Mouse (Mus musculus) embryonic fibroblast, embryonic 13.5 days (primary cell): Measurements from ENCODE around the gene Amph. TPM values are rescaled to one million over a fixed set of nuclear protein-coding genes. Genes with fewer than 3 reads are reported as not detected.
"Not testable (repeated sequence)": the region's sequence is repeated elsewhere in the genome, so short reads cannot be mapped to it uniquely, and the experiment has no call there.

Source experiments
- H3K27ac ChIP-seq: 2 replicates; pipeline ENCODE4 v1.5.1; 2012; ENCODE audit warnings: low read length, control low read depth, inconsistent platforms; ENCODE audit not compliant: insufficient read depth
- H3K4me1 ChIP-seq: 2 replicates; pipeline ENCODE4 v1.6.1; 2011; ENCODE audit warnings: low read length; ENCODE audit not compliant: control insufficient read depth, insufficient read depth
- H3K4me3 ChIP-seq: 2 replicates; pipeline ENCODE4 v1.5.1; 2011; ENCODE audit warnings: mild to moderate bottlenecking, control low read depth, low read length; ENCODE audit not compliant: insufficient read depth
- CTCF ChIP-seq: IDR thresholded peaks from 2 replicates; pipeline ENCODE4 v1.5.1; 2011; ENCODE audit warnings: mild to moderate bottlenecking, control low read depth, low read length, moderate library complexity, borderline replicate concordance; ENCODE audit not compliant: insufficient read depth
- POLR2A ChIP-seq: IDR thresholded peaks from 2 replicates; pipeline ENCODE4 v1.6.1; 2011; ENCODE audit warnings: low read depth, mild to moderate bottlenecking, control low read depth, low read length, moderate library complexity
- polyA plus RNA-seq: library from polyadenylated mRNA; stranded (reverse); fragments of >200 nt; gene quantifications from 2 replicates; pipeline ENCODE4 v1.2.4, GENCODE M21; 2011; ENCODE audit warnings: low read depth; ENCODE audit not compliant: missing spikeins, insufficient read length

Gene Amph
- 0.63 TPM in 1 of 2 replicates, not detected in the other for polyA plus RNA-seq

DNA sequence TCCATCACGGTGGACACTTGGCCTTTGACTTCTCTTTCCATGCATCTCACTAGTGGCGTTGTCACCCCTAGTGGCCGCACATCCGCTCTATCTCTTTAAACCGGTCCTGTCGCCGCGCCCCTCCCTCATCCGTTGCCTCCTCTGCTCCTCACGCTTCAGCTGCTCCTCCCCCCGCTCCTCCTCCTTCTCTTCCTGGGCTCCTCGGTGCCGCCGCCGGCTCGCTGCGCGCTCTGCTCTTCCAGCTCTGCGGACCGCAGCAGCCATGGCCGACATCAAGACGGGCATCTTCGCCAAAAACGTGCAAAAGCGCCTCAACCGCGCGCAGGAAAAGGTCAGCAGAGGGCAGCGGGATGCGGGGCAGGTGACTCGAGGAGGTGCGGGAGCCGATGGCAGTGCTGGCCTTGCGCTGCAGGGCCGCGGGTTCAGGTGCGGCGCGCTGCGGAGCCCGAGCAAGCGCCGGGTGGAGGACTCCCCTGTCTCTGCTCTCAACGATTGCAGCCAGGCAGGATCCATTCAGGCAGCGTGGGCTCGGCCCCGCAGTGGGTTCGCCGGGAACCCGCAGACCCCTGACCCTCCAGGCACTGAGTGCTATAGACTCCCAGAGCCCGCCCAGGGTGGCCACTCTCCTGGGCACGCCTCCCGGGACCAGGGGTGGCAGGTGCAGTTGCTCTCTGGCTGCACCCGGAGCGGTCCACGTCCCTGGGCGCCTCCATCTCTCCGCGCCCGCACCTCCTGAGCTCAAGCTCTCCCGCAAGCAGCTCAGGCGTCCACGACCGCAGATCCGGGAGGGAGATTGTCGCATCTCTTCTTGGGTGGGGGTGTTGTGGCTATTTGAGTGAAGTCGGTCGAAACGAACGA is at the start of gene Amph:
TSS of gene Amph (plus strand) at position 35 of the 858 bp plus-strand sequence.
- Histone ChIP-seq H3K4me3 (peak within 1 kb of the TSS; percentile 69), H3K4me1 (0 out of 2 replicates have a peak, but pooled peaks cover 4% of the 10 kb centered on the region), H3K27ac (no peak within 1 kb of the TSS)
- TF ChIP-seq CTCF (peak; percentile 29; the same call in 1 of the 2 replicates), POLR2A (no peak)

DNA sequence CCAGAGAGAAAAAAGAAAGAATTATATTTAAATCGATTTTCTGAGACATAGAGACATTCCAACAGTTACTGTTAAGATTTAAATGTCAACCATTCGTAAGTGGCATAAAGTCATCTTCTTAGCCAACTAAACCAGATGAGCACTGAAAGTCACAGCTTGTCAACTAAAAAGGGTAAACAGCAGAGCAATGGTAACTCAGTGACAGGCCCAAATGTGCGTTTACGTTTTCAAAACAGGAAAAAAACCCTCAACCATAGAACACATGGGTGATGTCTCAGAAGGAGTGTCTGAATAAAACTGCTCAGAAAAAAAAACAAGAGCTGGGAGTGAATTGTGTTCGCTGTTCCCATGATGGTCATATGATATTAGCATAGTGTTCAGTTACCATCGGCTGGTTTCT is 44.4 kb upstream of the Amph start:
- no peak for TF ChIP-seq CTCF
- no peak for TF ChIP-seq POLR2A
- Histone ChIP-seq H3K4me1 (no peaks in the 10 kb centered on the region), H3K27ac (no peak overlapping the region), H3K4me3 (no peak overlapping the region)

- TF ChIP-seq POLR2A (no peak), CTCF (no peak)
- Histone ChIP-seq H3K4me3 (no peak overlapping the region), H3K27ac (no peak overlapping the region), H3K4me1 (no peaks in the 10 kb centered on the region)
Measured at GRCm38 (mm10) chr13:18914774-18915173, 33.2 kb upstream of the Amph start.

- H3K4me3 ChIP-seq, H3K27ac ChIP-seq, H3K4me1 ChIP-seq: not testable (repeated sequence)
Measured at GRCm38 (mm10) chr13:18933191-18933590, 14.8 kb upstream of the Amph start.

GRCm38 (mm10) chr13:18947686-18948085 is 319 bp upstream of the Amph start:
- TF ChIP-seq POLR2A, result no peak
- no peak for TF ChIP-seq CTCF
- H3K4me3 ChIP-seq, result peak overlapping the region; percentile 69
- H3K27ac ChIP-seq, result no peak overlapping the region
- H3K4me1 ChIP-seq, result 0 out of 2 replicates have a peak, but pooled peaks cover 4% of the 10 kb centered on the region

DNA sequence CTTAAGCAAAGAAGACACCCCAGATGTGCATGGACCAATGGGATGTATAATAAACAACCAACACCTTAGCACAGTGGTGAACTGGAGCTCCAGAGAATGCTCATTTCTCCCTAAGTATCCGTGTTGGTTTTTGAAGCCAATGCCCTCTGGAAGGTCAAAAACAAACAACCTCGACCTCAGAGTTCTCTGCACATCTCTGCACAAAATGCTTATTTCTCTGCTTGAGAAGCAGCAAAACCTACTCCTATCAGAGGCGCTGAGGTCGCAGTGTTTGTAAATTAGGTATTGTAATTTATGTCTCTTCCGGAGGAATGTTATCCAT is 985 bp downstream of the Amph start:
- TF ChIP-seq POLR2A (no peak), CTCF (no peak)
- Histone ChIP-seq H3K4me3 (peak overlapping the region; percentile 69), H3K4me1 (0 out of 2 replicates have a peak, but pooled peaks cover 4% of the 10 kb centered on the region), H3K27ac (no peak overlapping the region)

- TF ChIP-seq POLR2A, result no peak
- TF ChIP-seq CTCF, result no peak
- Histone ChIP-seq H3K4me3 (no peak overlapping the region), H3K4me1 (0 out of 2 replicates have a peak, but pooled peaks cover 4% of the 10 kb centered on the region), H3K27ac (no peak overlapping the region)
Measured at GRCm38 (mm10) chr13:18949626-18950200, 1.7 kb downstream of the Amph start.

GRCm38 (mm10) chr13:18953575-18953974 is 5.6 kb downstream of the Amph start:
- no peak for TF ChIP-seq POLR2A
- no peak for TF ChIP-seq CTCF
- no peak overlapping the region for H3K4me3 ChIP-seq
- H3K4me1 ChIP-seq, result 0 out of 2 replicates have a peak, but pooled peaks cover 4% of the 10 kb centered on the region
- no peak overlapping the region for H3K27ac ChIP-seq

- TF ChIP-seq POLR2A (no peak), CTCF (no peak)
- Histone ChIP-seq H3K4me3 (no peak overlapping the region), H3K4me1 (no peaks in the 10 kb centered on the region), H3K27ac (no peak overlapping the region)
Measured at GRCm38 (mm10) chr13:18956065-18956913, 8.3 kb downstream of the Amph start.
